Mouse (Mus musculus) thymus, postnatal 0 days (tissue): Measurements from ENCODE around the gene Elmo1. TPM values are rescaled to one million over a fixed set of nuclear protein-coding genes. Genes with fewer than 3 reads are reported as not detected.

Experiments
- DNase-seq: peaks from one replicate; pipeline ENCODE4 v3.0.0-alpha.2; 2015; ENCODE audit warnings: low spot score
- polyA plus RNA-seq: library from polyadenylated mRNA; unstranded; fragments of >200 nt; fragmentation: Nextera tagmentation; extraction: Ambion mirVana; gene quantifications from 2 replicates; pipeline ENCODE4 v1.2.1, GENCODE M21; 2015

Elmo1 gene
- polyA plus RNA-seq, 1 experiment from 2014 or later, result 32.3 TPM

DNA sequence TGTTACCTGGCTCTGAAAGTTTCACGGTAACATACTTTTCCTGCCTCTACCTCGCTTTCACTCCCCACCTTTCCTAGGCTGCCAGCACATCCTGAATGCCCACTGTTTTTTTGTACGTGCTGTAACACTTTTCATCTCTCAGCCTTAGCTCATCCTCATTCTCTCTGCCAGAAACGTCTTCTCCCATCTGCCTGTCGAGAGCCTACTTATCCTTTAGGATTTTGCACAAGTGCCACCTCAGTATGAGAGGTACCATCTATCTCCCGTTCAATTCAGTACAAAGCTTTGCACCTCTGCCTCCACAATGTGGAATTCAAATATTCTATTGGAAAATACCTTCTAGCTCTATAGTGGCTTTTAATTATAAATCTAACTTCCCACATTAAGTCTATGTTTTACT lies 369.7 kb downstream of the Elmo1 start:
- no peak for DNase-seq

DNA sequence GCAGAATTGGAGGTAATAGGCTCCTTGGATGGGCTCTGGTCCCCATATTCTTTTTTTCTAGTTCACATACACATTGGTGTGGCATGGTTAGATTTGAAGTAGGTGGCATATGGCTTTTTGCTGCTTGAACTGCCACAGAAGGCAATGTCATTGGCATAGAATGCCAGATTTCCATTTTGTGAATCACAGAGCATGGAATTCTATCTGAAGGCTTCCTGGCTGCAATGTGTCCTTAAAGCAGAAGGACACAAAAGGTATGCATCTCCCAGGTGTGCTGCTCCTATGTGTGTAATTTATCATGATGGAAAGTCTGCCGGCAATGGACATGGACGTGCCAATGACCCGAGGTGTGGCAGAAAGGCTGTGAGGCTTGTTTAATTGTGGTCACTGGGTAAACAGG lies 371.2 kb downstream of the Elmo1 start:
- DNase-seq, result no peak

DNA sequence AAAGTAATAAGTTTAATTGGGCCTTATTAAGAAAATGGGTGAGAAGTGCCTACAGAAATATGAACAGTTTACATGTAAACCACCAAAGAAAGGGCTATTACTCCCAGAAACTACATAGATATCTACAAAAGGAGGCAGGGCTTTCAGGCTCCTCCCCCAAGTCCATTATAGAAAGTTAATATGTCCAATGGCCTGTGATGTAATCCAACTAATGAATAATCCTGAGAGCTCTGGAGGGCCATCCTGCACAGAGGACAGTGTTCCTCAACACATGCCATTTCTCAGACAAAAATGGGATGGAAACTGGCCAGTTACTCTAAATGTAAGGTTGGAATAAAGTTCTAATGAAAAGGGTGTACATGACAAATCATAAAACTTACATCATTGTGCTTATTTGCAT lies 373.8 kb downstream of the Elmo1 start:
- no peak for DNase-seq

DNA sequence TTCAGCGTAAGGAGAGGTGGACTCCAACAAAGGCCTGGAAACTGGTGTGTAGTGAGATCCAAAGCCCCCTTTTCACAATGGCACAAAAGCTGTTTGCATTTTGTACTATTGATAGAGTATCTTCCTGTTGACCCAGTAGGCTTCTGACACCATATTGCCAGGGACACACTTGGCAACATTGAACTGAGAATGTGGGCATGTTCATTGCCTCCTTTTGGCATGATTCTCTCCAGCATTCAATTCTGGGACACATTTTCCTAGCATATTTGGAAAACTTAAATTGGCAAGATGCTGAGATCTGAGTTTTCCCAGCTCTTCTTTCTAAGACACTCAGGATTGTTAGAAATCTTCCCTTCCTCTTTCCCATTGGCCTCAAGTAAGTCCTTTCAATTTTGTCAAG lies 377.0 kb downstream of the Elmo1 start:
- no peak for DNase-seq

DNA sequence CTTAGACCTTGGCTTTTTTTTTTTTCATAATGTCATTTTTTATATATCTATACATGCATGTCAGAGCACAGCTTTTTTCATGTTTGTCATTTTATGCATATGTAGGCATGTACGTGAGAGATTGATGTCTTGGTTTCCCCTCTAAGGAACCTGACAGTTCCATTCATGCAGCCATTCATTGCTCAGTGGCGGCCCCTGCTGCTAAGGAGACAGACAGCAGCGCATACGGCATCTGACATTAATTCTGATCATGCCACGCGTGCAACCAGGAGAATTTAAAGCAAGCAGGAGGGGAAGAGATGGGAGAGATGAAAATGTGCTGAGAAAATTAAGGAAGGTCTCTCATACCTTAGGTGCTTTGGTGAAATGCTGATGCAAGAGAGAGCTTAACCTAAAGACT lies 381.3 kb downstream of the Elmo1 start:
- DNase-seq, result peak; percentile 53

DNA sequence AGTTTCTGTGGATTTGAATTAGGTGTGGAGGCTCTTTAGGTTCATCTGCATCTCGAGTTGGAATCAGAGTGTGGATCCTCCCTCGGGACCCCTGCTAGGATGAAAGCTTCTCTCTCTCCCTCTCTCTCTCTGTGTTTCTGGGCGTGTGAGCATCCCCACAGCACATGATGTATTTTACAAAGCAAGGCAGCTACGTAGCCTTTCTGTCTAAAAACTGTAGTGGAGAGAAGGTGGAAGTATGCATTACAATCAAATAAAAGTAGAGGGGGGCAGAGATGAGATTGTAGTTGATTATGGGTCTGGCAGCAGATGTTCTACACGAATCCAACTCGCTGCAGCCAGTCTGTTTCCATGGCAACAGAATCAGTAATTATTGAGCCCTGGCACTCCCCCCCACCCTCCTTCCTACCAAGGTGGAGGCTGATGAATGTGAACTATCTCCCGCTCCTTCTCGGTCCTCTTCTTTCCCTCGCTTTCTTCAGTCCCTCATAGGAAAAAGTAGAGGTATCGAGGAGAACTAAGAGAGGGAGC lies 382.0 kb downstream of the Elmo1 start:
- no peak for DNase-seq

DNA sequence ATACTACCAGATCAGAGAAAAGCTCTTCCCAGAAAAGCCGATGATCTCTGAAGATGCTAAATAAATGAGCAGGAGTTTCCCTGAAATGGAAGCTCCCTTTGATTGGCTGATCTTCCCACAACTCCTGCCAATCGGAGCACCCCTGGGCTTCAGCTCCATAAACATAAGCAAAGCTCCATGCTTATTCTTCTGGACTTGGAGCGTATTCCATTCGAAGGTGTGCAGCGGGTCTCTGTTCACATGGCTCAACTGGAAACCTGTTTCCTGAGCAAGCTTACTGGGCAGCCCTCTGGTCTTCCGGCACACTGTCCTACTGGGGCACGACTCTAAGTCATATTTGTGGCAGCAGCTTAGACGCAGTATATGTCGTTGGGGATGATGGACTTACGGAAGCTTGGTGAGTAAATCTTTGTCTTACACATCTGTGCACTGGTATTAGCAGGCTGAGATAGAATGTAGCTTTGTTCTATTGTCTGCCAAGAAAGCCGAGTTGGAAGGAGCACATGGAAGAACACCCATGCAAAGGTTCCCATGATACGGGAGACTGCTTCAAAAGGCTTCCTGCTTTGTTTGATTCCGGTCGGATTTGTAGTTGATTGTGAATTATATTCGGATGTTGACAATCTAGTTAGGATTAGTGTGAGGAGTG lies 382.6 kb downstream of the Elmo1 start:
- DNase-seq, result no peak

DNA sequence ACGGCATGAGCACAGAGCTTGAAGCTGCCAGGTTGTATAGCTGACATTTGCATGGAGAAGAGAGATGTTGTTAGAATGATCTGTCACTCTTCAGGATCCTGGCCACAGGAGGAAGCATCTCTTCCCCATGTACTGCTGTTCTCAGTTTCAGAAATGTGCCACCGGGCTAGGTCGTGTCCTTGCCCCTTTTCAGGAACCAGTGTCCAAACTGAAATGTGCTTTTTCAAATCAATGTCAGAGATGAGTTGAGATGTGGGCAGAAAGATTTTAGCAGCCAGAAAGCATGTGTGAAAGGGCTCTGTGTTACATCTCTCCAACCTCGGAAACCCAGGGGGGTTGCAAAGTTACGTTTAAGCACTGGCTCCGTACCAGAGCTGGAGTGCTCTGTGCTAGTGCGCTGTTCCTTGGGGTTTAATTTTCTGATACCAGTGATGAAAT lies 383.3 kb downstream of the Elmo1 start:
- DNase-seq, result no peak

DNA sequence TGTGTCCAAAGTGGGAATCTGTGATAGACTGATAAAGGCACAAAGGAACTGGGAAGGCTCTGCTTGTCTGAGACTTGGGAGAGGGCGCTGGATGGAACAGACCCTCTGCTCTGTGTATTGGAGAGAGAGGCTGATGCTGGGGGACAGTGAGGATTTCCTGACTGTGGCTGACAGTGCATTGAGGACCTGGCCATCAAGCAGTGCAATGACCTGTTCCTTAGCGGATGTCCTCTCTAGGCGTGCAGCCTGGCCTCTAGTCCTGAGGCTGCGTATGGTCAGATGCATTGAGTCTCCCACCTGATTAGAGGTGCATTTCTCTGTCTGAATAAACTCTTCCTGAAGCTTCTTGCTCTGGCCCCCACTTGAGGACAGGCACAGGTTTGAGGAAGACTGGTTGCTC lies 384.2 kb downstream of the Elmo1 start:
- no peak for DNase-seq

DNA sequence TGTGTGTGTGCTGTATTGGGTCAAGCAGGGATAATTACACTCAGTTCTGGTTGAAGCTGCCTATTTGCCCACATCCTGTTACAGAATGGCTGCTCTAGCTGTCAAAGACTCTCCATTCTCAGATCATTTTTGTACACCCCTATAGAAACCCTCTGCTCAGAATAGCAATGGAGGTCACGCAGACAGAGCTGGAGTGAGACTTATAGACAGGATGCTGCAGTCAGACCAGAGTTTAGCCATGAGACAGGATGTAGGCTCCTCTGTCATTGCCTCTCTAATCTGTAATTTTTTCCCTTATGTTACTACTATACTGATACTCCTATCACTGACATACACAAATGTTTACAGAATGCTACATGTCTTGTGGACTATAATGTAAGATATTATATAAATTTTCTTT lies 391.4 kb downstream of the Elmo1 start:
- DNase-seq, result peak; percentile 17

DNA sequence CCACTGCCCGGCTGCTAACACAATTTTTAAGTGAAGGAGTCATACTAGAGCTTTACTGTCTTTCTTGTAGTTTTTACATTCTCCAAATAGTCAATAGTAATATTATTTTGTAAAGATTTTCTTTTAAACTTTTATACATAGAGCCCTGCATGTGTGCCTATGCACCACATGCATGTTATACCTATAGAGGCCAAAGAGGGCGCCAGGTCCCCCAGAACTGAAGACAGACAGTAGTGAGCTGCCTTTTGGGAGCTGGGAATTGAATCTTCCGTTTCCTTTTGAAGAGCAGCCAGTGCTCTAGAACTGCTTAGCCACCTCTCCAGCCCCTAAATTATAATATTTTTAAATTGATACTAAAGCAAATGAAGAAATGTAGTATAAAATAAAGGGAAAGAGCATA lies 398.7 kb downstream of the Elmo1 start:
- DNase-seq, result peak; percentile 33

DNA sequence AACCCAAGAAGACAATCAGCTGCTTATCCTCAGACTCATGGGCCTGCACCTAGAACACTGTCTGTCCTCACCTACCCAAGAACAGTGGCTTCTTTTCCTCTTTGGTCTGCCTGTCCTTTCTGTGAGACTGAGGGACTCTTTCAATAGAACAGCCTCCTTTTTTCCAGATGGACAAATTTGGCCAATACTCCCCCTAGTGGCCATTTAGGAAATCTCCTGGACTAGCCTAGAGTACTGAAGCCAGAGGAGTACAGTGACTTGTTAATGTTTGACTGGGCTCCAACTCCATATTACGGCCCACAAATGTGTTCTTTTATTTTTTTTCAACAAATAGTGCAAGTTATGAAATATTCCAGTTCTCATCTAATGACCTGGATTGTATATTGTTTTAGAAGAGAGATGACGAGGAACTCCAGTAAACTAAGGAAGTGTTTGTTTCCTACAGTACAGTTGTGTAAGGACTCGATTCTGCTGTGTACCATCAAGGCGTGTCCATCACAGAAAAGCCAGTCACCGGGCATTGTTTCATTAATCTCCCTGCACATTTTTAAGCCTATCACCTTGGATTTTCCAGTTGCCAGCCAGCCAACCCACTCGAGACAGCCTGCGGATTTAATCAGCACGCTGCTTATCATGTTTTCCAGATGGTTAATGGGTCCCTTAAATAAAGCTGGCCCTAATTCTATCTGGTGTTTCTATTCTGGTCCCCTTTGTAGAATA lies 399.5 kb downstream of the Elmo1 start:
- DNase-seq, result peak; percentile 53

DNA sequence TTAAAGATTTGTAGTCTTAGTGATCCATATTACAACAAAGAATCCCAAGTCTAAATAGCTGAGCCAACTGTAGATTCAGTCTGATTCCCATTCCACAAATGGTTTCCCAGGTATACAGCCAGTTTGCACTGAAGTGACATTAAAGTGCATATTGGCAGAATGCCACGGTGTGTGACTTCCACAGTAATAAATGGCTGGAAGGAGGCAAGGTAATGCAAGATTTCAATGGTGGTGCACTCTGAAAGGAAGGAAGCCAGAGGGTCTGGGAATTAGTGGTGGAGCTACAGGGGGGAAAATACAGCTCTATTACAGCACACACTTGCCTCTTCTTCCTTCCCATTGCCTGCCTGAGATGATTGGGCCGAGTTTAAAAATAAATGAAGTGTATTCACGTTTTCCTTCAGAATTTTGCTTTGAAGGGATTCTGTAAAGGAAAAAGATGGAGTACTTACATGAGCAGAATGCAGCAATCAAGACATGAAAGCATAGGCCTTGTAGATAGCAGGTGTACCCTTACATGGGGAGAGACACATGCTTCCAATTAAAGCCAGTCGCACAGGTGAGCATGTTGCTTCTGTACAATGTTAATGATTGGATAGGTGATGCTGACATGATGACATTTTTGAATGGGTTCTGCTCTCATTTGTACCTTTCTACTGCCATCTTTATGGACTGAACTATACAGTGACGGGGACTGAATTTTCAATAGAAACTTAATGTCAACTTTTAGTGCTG lies 400.6 kb downstream of the Elmo1 start:
- DNase-seq, result no peak

DNA sequence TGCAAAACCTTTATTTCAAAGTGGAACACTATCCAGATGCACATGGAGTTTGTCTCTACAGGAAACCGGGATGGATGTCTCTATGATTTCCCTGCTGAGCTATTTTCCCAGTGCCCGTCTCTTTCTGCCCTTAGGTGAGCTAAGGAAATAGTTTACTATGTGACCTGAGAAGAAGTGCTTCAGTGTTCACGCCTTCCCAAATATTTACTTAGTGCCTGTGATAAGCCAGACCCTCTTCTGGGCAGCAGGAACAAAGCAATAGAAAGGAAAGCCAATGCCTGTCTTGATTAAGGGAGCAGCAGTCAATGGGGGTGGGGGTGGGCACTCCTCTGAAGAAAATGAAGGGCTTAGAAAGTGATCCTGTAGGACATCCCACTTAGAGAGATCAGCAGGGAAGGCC lies 401.3 kb downstream of the Elmo1 start:
- no peak for DNase-seq

DNA sequence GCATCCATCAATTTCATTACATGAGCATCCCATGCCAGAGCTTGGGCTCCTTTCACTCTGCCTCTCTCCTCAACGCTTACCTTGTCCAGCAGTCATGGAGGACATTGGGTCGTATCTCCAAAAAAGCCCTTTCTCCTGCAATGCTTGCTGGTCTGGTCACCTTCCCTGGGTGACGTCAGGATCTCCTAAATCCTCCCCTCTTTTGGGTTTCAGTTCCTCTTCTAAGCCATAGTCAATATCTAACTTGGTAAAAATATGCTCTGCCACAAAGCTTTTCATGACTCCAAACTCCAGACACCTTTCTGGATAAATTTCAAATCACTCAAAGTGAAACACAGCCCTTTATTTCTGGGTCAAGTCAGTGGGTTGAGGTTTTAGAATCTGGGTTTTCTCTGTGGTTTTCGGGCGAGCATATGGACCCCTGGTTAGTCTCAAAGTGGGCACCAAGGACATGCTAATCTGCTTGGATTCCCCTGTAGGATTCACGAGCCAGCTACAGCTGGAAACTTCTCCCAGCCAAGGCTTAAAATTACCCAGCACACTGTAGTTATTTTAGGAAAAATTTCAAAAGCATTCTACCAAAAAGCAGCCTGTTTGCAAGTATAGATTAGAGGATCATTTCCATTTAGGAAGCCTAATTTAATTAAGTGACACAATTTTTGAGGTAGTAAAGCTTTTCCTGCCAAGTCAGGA lies 403.8 kb downstream of the Elmo1 start:
- DNase-seq, result no peak

DNA sequence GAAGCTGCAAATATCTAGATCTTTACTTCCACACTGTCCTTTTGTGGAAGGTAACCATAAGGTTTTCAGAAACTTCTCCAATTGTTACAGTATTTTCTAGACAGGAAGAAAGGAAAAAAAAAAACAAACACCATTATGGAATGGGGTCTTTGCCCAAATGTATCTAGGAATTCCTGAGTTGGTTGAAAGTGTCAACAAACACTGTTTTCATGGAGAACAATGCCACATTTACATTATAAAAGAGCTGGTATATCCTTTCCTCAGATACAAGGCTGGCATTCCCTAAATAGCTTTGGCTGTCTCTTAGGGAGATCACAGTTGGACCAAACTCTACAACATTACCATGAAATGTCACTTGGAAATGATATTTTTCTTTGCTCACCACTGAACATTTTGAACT lies 411.5 kb downstream of the Elmo1 start:
- DNase-seq, result no peak

DNA sequence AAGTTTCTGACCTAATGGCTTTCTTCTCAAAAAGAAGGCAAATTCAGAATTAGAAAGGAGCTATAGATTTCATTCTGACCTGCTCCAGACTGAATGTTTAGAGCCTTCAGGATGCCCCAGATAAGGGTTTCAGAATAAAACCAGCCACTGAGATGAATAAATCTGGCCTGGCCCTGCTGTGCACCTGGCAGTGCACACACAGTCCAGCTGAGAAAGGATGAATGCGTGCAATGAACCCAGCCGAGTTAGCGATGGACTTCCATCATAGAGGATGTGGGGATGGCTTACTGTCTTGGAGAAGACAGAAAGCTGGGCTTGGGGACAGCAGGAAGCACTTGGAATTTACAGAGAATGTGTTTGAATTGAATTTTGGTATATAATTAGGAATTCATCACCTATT lies 413.0 kb downstream of the Elmo1 start:
- DNase-seq, result no peak

DNA sequence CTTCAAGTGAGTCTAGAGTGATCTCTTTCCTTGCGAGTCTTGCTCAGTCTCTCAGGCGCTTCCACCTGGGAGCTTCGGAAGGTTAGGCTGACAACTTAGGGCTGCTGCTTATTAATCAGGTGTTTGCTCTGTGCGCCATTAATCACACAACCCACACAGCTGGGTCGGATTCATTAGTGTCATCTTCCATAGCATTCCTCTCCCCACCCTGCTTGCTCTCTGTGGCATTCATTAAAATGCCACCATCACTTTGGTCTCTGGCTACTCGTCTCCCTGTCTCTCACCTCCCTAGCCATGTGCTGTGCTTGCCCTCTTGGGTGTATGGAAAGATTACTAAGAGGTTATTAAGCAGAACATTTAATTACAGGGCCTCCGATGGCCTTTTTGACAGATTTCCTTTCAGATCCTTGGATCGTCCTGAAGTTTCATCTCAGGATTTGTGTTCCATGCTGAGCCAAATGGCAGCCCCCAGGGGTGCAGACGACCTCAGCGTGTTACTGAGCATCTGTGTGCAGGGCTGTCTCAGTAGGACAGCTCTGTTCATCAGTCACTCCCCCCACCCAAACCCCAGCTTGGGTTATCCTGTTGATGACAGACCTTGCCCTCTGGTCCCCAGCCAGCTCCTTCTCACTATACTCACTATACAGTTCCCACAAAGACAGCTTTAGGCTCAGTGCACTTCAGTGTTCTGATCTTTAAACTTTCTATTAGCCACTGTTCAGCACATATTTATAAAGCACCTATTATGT lies 417.2 kb downstream of the Elmo1 start:
- no peak for DNase-seq

DNA sequence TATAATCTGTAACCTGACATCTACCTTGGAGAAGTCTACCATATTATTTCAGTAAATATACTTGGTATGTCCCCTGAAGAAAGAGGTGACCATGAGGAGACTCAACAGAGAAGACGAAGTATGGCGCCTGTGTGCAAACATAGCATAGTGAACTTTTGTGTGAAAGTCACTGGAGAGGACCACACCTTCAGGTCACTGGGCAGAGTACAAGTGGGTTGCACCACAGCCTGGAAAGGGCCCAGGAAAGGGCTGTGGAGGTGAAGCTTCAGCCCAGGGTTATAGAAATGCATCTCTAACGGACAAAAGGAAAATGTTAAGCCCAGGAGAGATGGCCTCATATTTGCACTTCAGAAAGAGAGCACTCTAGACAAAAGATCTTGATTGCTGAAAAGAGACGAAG lies 420.6 kb downstream of the Elmo1 start:
- DNase-seq, result no peak

DNA sequence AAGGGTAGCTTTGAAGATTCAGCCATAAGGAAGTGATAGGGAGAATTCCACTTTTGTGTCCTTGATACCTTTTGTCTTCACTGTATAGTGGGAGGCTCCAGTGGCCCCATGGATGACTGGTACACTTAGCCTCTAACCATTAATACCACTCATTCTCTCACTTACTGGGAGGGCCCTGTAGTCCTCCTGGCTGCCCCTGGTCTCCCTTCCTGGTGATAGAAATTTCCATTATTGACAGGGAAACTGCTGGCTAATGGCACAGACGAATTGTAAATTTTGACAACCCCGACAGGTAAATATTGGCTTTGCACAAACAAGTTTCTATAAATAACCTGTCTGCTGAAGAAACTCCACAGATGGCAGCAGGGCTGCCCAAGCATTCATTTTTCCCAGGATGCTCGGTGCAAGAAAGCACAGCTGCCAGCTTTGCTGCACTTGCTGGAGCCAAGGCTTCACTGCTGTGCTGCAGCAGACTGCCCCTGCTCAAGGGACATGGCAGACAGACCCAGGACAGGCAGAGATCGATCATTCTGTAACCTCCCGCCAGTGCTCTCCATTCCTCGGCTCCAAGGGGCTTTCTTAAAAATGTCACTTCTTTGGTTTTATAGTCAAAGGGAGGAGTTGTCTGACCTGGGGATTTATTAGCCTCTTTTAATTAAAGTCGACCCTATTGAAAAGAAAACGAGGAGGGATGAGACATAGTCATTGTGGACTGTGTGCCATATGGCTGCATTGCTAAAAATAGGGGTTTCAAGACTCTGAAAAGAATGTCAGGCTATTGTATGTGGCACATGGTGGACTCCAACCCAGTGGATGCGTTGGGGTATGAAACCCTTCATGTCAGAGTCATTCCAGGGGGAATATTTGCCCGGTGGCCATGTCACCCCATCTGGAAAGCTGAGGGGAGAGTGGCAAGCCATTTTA lies 422.2 kb downstream of the Elmo1 start:
- no peak for DNase-seq
